Mouse (Mus musculus) spleen, adult 10 weeks (tissue): ENCODE results near the gene Fzd7. TPM values are rescaled to one million over a fixed set of nuclear protein-coding genes. Genes with fewer than 3 reads are reported as not detected.

Experiments
- polyA plus RNA-seq: library from polyadenylated mRNA; stranded (reverse); fragments of 350-450 nt; fragmentation: Illumina TruSeq; extraction: RNeasy Lipid Tissue Mini Kit (QIAGEN cat#74804); gene quantifications from one replicate; pipeline ENCODE4 v1.2.3, GENCODE M21; 2015; ENCODE audit warnings: low replicate concordance; ENCODE audit not compliant: insufficient read depth

Gene Fzd7
- polyA plus RNA-seq = 3.3 TPM

GRCm38 (mm10) chr1:59482331-59482695 lies at the start of gene Fzd7:
Gene Fzd7, plus strand, starts transcription at chr1:59482424.

DNA sequence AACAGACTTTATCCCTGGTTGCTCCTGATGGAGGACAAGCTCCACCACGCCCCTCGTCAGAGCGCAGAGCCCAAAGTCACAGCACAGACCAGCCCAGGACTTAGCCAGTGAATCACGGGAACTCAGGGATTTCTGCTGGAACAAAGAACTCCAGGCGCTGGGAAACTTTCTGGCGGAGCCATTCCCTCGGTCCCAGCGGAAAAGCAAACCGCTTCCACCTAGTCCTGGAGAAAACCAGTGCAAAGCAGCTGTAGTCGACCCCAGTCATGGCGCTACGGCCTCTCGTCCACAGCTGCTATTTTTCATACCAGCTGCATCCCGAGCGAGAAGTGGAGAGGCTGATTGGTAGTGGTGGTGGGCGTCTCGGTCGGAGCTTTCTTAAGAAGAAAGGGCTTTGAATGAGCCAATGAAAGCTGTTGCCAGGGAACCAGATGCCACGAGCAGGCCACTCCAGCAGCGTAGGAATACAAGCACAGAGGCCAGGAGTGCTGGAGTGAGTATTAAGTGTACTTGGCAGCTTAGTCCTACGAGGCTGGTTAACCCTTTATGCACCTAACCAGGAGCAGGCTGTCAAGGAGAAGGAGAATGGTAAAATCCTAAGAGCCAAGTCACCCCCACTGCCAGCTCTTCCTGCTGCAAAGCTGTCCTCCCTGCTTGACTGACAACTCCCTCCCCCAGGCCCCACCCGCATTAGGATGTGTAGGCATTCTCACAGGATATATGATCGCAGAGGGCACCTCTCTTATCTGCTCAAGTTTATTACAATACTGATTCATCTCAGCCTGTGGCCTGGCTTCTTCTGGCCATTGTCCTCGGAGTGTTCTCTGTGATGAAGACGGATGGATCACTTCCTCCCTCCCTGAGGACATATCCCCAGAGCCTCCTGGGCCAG lies 34.0 kb downstream of the Fzd7 start, which contains the start of gene Gm973:
TSS of gene Gm973 (plus strand) at position 239 of the 892 bp plus-strand sequence.

Other genes with a start within 250 kb of the Fzd7 start
- gene Als2, start 245.2 kb upstream of the Fzd7 start, polyA plus RNA-seq = 10.2 TPM
- not detected for gene Cdk15, start 225.5 kb upstream of the Fzd7 start, polyA plus RNA-seq
- not detected for gene Gm973, start 33.8 kb downstream of the Fzd7 start, polyA plus RNA-seq
- gene Sumo1, start 188.4 kb downstream of the Fzd7 start, polyA plus RNA-seq = 233 TPM
- gene Nop58, start 202.5 kb downstream of the Fzd7 start, polyA plus RNA-seq = 253 TPM